Mouse (Mus musculus): Measurements from ENCODE around the gene Ppm1k. TPM values are rescaled to one million over a fixed set of nuclear protein-coding genes. Genes with fewer than 3 reads are reported as not detected.
"Not testable (repeated sequence)": the region's sequence is repeated elsewhere in the genome, so short reads cannot be mapped to it uniquely, and the experiment has no call there.

Ppm1k gene
- total RNA-seq, 2 experiments from 2014 or later, result 66.5 to 72.4 TPM

DNA sequence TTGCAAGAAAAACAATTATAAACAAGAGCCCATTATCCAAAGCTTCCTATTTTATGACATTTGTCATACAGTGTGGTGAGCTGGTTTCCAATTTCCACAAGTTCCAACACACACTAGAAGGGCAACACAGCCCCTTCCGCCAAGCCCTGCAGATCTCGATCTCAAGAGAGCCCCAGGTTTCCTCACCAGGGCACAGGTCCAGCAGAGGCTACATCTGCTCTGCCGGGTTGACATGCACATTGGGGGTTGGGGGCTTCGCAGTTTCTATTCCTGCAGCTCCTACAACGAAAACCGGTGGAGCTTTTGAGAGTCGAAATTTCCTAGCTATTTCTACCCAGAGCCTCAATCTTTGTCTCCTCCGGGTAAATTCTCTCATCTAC lies 1.0 kb downstream of the Ppm1k start:
- intact Hi-C loops (cut with DNase I), result loop anchor here (2.0 to 5.0 kb wide), 2 partner anchors 169 to 612 kb away; partner anchors contain the start of genes Lancl2, Nt5c3 and Vmn1r4
- DNase-seq (ENCODE audit: low spot score in 2 of 2), result peak in 1 of 2 experiments; percentile 43

DNA sequence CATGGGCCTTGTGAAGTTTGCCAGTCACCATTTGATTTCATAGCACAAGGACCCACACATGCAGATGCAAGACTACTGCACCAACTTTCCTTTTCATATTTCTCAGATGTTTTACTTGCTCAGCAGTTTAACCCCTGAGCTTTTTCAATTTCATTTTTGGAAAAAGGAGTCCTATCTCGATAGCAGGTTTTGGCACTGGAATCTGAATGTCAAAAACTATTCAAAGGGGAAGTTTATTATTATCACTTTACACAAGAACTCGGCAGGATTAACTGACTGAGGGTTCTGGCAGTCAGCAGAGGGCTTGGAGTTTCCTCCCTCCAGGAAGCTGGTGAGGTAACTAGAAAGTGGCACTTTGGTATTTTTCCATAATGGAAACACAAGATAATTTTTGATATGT lies 1.9 kb downstream of the Ppm1k start:
- DNase-seq (ENCODE audit: low spot score in 2 of 2), result no peak
- intact Hi-C loops (cut with DNase I), result loop anchor here (5.0 kb wide), 1 partner anchor 611 kb away; the partner anchor contains the start of genes Nt5c3 and Vmn1r4

DNA sequence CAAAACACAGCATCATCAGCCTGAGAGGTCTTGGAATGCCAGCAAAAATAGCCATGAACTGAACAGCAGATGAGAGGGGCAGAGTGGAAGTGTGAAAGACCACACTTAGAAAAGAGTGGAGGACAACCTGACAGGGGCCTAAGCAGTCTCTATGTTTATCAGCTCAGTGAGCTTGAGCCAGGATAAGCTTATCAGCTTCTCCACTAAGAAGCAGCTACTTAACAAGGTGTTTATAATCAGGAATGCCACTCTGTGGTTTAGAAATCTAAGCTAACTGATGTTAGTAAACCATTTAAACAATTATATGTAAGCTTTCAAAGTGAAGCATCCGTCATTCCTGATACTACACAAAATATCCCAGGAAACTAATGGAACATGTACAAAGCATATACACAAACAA lies 3.2 kb downstream of the Ppm1k start:
- intact Hi-C loops (cut with DNase I), result loop anchor here (5.0 kb wide), 1 partner anchor 610 kb away; the partner anchor contains the start of genes Nt5c3 and Vmn1r4
- no peak for DNase-seq (ENCODE audit: low spot score in 2 of 2)

DNA sequence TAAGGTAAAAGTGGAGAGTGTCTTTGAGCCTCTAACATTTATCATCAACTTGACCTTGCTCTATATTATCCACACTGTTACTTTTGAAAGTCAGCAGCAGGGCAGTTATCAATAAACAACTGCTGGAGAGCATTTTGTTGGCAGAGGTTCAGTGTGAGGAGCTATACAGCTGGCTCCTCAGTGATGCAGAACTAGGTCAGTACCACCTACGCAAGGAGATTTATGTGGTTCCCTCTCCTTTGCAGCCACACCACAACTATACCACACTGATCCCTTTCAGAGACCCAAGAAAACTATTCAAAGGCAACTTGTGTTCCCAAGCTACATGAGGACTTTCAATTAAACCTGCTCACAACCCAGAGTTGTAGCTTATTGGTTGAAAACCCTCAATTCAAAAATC lies 3.8 kb downstream of the Ppm1k start:
- DNase-seq (ENCODE audit: low spot score in 2 of 2), result peak in 1 of 2 experiments; percentile 45
- intact Hi-C loops (cut with DNase I), result loop anchor here (5.0 kb wide), 1 partner anchor 609 kb away; the partner anchor contains the start of genes Nt5c3 and Vmn1r4

DNA sequence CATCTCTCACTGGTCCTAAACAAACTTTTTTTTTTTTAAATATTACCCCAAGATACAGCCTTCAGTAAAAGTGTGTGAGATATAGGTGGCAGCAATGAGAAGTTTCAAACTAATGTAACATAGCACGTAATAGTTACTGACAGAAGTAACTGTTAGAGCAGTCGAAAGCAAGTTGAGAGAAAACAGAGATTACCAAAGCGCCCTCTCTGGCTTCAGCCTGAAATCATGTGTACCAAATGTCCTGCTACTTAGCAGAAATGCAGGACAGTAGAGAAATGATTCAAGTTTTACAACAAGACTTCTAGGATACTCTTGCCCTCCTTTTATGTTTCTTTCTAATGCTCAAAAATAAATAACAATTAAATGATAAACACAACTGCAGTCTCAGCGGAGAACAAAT lies 4.3 kb downstream of the Ppm1k start:
- intact Hi-C loops (cut with DNase I), result loop anchor here (5.0 kb wide), 1 partner anchor 609 kb away; the partner anchor contains the start of genes Nt5c3 and Vmn1r4
- DNase-seq (ENCODE audit: low spot score in 2 of 2), result no peak

DNA sequence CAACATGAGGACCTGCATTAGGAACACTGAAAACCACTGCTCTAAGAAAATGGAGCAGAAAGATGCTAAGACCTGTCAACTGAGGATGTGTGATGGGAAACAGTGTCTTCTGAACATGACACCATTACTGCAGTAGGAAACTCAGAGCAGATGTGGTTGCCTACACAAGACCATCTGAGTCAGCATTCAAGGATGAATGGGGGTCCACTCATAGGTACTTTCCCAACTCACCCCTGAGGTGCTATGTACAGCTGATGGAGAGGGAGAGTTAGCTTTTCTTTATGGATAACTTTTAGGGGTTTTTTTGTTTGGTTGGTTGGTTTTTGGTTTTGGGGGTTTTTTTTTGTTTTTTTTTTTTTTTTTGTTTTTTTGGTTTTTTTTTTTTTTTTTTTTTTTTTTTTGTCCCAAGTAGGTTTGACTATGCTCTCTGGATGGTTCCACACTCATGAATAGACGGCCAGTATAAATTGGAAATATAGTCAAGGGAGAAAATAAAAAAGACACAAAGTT lies 5.9 kb downstream of the Ppm1k start:
- intact Hi-C loops (cut with DNase I), result no loop called here
- no peak for DNase-seq (ENCODE audit: low spot score in 2 of 2)

DNA sequence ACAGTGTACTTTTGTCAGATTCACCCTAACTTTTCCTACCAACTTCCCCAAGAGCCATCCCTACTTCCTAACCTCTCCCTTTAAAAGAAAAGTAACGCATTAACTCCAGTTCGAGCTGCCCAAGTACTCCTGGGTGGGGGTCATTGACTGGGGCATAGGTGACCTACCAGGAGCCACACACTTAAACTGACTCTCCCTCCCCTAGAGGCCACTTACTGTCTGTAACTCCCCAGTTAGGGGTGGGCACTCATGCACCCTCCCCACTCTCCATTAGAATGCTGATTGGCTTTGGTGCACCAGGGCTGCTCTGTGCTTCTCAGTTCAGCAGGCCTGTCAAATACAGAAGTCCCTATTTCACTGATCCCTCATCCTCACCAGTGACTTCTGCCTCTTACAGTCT lies 8.3 kb downstream of the Ppm1k start:
- no peak for DNase-seq (ENCODE audit: low spot score in 2 of 2)
- intact Hi-C loops (cut with DNase I), result no loop called here

DNA sequence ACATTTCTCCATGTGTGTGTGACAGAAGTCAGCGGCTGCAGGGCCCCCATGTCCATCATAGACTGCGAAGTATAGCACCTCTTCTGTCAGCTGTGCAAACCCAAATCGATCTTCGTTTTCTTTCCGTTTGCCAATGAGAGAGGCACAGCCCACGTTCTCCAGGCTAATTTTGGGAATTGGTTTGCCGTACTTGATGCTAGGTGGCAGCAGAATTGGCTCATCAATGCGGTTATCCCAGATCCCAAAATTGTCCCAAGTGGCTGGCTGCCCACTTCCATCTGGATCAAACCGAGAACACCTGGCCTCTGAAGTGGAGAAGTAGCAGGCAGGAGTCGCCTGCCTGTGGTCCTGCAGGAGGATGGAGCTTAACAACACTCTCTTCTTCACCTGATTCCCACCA lies 10.5 kb downstream of the Ppm1k start:
- intact Hi-C loops (cut with DNase I), result no loop called here
- DNase-seq (ENCODE audit: low spot score in 2 of 2), result peak in 1 of 2 experiments; percentile 82

DNA sequence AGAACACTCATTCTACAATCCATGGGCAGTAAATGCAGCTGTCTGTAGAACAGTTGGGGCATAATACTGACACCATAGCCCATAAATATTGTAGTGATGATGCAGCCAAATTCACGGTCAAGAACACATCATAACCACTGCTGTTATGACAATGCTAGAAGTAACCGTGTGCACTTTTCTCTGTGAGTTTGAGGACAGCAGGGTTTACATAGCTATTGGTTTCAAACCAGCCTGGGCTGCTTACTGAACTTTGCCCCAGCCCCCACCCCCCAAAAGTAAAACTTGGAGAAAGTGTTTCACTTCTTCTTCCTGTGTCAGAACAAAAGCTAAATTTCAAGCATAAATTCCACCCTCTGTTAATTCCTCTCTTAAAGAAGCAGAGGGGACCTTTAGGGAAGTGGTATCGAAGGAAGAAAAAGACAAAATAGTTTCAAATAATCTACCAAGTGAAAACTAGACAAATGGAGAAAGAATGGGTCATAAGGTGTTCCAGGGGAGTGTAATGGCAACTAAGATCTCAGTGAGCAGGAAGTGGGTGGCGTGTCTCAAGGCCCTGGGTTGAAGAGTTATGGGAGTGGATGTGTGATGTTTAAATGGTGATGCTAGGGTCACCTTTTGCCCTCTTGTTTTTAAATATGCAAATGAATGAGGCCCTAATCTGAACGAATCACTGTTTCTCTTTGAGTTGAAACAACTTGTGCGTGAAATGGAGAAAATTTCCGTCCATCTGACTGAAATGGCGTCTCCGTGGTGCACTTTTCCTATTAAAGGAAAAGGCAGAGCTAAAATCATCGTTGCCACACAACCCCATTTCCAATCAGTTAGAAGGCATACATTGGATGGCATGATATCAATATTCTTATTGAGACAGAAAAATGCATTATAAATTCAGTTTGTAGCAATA lies 14.3 kb downstream of the Ppm1k start:
- DNase-seq (ENCODE audit: low spot score in 2 of 2), result no peak
- intact Hi-C loops (cut with DNase I), result no loop called here

DNA sequence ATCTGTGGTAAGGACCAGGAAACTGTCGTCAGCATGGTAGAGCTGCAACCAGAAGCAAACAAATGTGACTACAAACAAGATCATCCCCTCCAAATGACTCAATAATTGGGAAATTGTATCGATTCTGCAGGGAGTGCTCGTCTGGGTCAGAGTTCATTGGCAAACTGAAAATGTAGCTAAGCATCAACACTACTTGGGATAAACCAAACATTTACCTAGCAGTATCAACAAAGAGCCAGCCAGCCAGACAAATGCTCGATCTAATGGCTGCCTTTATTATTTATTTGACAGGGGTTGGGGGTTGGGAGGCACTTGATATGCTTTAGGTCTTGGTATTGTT lies 21.3 kb downstream of the Ppm1k start:
- no peak for DNase-seq (ENCODE audit: low spot score in 2 of 2)
- intact Hi-C loops (cut with DNase I), result loop anchor here (5.0 kb wide), 1 partner anchor 93 kb away; no protein-coding TSS in a partner anchor

DNA sequence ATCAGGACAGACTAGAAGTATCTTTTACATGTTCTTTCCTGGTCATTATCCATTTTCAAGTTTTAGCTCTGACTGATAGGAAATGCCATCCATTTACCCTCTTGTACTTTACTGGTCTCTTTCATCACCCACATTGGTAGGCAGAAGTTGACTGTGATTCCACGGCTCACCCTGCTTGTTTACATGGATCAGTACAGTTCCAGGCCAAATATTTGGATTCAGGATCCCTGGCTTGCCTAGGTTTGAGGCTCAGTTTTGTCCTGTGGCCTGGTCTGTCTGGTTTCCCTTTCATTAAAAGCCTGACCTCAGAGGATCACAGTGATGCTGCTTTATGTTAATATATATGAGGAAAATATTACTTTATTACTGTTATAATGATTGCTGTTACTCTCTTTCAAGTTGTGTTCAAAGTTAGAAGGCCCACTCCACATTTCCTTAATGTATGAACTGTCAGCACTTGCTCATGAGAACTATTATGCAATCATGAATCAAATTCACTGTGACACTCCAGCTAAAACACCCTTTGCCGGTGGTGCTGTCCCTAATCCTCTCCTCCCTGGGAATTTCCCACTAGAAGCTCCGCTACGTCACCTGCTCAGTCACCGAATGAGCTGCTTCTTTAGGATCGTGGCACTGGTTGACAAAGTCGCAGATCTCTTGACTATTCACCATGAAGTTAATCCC lies 21.8 kb downstream of the Ppm1k start:
- DNase-seq (ENCODE audit: low spot score in 2 of 2), result no peak

DNA sequence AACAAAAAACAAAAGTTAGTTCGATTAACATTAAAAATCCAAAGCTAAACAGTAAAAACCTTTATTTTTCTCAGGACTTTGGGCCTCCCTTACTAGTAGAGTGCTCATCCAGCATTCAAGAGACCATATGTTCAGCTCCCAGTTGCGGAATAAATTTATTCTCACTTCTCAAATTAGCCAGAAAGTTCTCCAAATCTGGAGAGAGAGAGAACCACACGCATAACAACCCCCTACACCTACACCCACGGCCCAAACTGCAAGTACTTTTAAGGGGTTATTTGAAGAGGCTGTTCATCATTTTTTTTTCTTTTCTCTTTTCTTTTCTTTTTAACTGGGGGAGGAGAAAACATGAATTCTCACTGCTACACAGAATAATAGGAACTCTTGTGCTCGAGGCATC lies 23.4 kb downstream of the Ppm1k start:
- DNase-seq (ENCODE audit: low spot score in 2 of 2), result peak; percentile 47 to 95
- intact Hi-C loops (cut with DNase I), result loop anchor here (5.0 kb wide), 1 partner anchor 95 kb away; no protein-coding TSS in a partner anchor

More for the DNA sequence above, 21.8 kb downstream of the Ppm1k start:
- intact Hi-C loops (cut with DNase I), result loop anchor here (5.0 kb wide), 1 partner anchor 94 kb away; no protein-coding TSS in a partner anchor

DNA sequence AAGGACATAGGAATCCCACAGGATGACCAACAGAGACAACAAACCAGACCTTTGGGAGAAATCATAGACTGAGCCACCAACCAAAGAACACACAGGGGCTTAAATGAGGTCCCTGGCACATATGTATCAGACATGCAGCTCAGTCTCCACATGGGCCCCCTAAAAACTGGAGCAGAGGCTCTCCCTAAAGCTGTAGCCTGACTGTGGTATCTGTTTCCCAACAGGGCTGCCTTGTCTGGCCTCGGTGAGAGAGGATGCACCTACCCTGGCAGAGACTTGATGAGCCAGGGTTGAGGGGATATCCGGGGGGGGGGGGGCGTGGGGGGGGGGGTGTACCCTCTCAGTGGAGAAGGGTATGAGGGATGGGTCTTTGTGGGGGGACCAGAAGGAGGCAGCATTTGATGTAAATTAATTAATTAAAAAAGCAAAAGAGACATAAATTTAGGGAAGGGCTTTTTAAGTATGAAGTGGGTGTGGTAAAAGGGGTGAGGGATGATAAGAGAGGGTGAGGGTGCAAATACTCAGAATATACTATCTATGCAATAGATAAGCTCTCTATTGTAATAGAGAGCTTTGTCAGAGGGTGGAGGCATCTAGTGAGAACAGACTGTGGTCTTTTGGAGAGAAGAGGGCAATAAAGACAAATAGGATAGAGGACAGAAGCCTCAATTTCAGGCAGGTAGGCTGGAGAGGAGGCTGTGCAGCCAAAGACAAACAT lies 31.4 kb downstream of the Ppm1k start:
- no peak for DNase-seq (ENCODE audit: low spot score in 2 of 2)

DNA sequence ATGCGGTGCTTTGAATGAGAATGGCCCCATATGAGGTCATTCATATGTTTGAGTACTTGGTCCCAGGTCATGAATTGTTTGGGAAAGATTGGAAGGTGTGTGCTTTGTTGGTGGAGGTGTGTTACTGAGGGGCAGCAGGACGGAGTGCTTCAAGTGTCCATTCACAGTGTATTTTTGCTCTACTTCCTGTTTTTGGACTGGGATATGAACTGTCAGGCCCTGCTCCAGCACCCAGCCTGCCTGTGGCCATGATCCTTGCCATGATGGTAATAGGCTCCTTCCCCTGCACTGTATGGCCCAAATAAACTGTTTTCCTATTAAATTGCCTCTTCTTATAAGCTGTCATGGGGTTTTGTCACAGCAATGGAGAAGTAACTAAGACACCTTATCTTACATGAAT lies 36.1 kb downstream of the Ppm1k start:
- intact Hi-C loops (cut with DNase I), result no loop called here
- DNase-seq (ENCODE audit: low spot score in 2 of 2), result no peak

More for the DNA sequence above, 31.4 kb downstream of the Ppm1k start:
- intact Hi-C loops (cut with DNase I), result loop anchor here (10.0 kb wide), 1 partner anchor 631 kb away; no protein-coding TSS in a partner anchor

DNA sequence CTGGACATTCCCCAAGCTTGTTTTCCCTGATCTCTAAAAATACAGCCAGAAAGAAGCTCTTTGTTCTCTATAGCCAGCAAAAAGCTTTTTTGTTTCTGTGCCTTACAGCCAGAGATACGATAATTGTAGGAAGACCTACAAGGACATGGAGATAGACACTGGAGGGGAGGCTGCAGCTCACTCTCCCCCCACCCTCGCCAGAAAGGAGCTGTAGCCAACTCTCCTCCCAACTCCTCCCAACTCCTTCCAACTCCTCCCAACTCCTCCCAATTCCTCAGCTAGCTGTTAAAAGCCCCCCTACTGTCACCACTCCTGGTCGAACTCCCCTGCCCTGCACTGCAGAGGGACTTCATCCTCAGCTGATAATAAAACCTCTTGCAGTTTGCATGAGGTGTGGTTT lies 67.1 kb downstream of the Ppm1k start:
- intact Hi-C loops (cut with DNase I); DNase-seq (ENCODE audit: low spot score in 2 of 2): not testable (repeated sequence)

Other genes with a start within 250 kb of the Ppm1k start
- not detected for gene Vmn1r16, start 206.0 kb downstream of the Ppm1k start, total RNA-seq (2021)
- gene Vmn1r17, start 171.7 kb downstream of the Ppm1k start, total RNA-seq (2021), result not detected
- under 1 TPM in 1 of 2 experiments, not detected in 1; 0.05 TPM for gene Vmn1r18, start 139.7 kb downstream of the Ppm1k start, total RNA-seq (2021)
- not detected for gene Vmn1r19, start 131.7 kb downstream of the Ppm1k start, total RNA-seq (2021)
- gene Vmn1r20, start 106.5 kb downstream of the Ppm1k start, total RNA-seq (2021), result not detected
- 10 to 100 TPM in 1 of 2 experiments, 1 to 10 TPM in 1; 9.6 to 10.8 TPM for gene Herc6, start 45.5 kb upstream of the Ppm1k start, total RNA-seq (2021)
- gene Pyurf, start 156.6 kb upstream of the Ppm1k start, total RNA-seq (2021), result 1 to 10 TPM; 8.4 to 9.4 TPM
- 100 to 1,000 TPM; 120 to 128 TPM for gene Lancl2, start 167.1 kb upstream of the Ppm1k start, total RNA-seq (2021)